Mouse (Mus musculus): ENCODE data around the gene H2-K1. TPM values are rescaled to one million over a fixed set of nuclear protein-coding genes. Genes with fewer than 3 reads are reported as not detected.

Gene H2-K1
- total RNA-seq, 1 experiment: 69.5 TPM

DNA sequence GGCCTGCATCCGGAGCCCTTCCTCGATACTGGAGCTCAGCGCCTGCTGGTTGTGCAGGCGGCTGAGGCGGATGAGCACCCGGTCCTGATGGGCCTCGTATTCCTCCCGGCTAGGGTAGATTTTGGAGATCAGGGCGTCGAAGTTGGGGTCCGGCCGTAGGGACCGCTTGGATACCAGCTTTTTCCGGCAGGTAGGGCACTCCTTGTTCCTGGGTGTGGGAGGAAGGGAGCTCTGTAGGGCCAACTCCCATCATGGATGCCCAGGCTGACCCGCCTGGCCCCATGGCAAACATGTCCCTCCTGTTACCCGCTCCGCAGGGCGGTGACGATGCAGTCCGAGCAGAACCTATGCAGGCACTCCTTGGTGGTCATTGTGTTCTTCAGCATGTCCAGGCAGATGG lies 22.8 kb upstream of the H2-K1 start:
- Histone ChIP-seq H3K4me3 (ENCODE audit: insufficient read depth in 1 of 2, low read depth in 1 of 2, low read length in 2 of 2, poor library complexity in 1 of 2, severe bottlenecking in 1 of 2) (peak overlapping the region; percentile 3 to 6; a peak in 2 of 4 replicates), H3K27ac (ENCODE audit: insufficient read depth, low read depth, low read length, poor library complexity, severe bottlenecking) (no peak overlapping the region), H3K9me3 (ENCODE audit: control insufficient read depth, insufficient read depth, low read depth, low read length) (peaks cover 9% of the 10 kb centered on the region), H3K36me3 (ENCODE audit: control insufficient read depth, insufficient read depth, low read length, poor library complexity, severe bottlenecking) (peaks cover 11% of the 10 kb centered on the region; the same call in 1 of the 2 replicates), H3K9ac (ENCODE audit: insufficient read depth, low read depth, low read length, poor library complexity, severe bottlenecking) (no peak overlapping the region), H3K4me1 (ENCODE audit: control insufficient read depth in 2 of 2, insufficient read depth in 2 of 2, low read length in 2 of 2, poor library complexity in 1 of 2) (peaks cover 2 to 26% of the 10 kb centered on the region in 2 experiments; a peak in 3 of 4 replicates)
- DNase-seq (ENCODE audit: low read depth, low spot score): no peak
- TF ChIP-seq MAFK (IDR thresholded peaks at IDR 0.05; ENCODE audit: insufficient read depth, low read depth, low read length): no peak
- no peak for TF ChIP-seq HCFC1 (IDR thresholded peaks at IDR 0.05; ENCODE audit: borderline replicate concordance, insufficient read depth, low read length)
- no peak for TF ChIP-seq ZNF384 (IDR thresholded peaks at IDR 0.05; ENCODE audit: low read depth, low read length)
- TF ChIP-seq CHD2 (IDR thresholded peaks at IDR 0.05; ENCODE audit: low read depth, low read length): no peak
- no peak for TF ChIP-seq ZC3H11A (IDR thresholded peaks at IDR 0.05; ENCODE audit: borderline replicate concordance, low read depth, low read length)
- in situ Hi-C loops (cut with MboI; ENCODE audit: low sequenced_read_pairs in 2 of 2, unreplicated experiment in 2 of 2): no loop called here

DNA sequence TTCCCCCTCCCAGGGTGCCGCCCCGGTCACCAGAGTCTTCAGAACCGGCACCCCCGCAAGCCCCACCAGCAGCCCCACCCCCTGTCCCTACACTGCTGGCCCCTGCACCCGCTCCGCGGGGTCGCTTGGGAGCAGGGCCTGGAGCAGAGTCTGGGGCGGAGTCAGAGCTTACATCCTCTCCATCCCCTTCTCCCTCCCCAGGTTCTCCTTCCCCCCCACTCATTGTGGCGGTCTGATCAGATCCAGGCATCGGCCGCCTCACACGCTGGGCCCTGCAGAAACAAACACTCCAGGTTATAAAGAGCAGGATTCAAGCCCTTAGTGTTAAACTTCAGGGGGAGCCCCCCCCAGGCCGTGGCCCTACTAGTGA lies 22.3 kb upstream of the H2-K1 start:
- Histone ChIP-seq H3K4me3 (ENCODE audit: insufficient read depth in 1 of 2, low read depth in 1 of 2, low read length in 2 of 2, poor library complexity in 1 of 2, severe bottlenecking in 1 of 2) (peak overlapping the region; percentile 28 to 47; a peak in 3 of 4 replicates), H3K9ac (ENCODE audit: insufficient read depth, low read depth, low read length, poor library complexity, severe bottlenecking) (no peak overlapping the region), H3K9me3 (ENCODE audit: control insufficient read depth, insufficient read depth, low read depth, low read length) (peaks cover 10% of the 10 kb centered on the region), H3K27ac (ENCODE audit: insufficient read depth, low read depth, low read length, poor library complexity, severe bottlenecking) (no peak overlapping the region), H3K4me1 (ENCODE audit: control insufficient read depth in 2 of 2, insufficient read depth in 2 of 2, low read length in 2 of 2, poor library complexity in 1 of 2) (peaks cover 2 to 26% of the 10 kb centered on the region in 2 experiments; a peak in 3 of 4 replicates), H3K36me3 (ENCODE audit: control insufficient read depth, insufficient read depth, low read length, poor library complexity, severe bottlenecking) (peaks cover 11% of the 10 kb centered on the region; the same call in 1 of the 2 replicates)
- DNase-seq (ENCODE audit: low read depth, low spot score): no peak
- TF ChIP-seq MAFK (IDR thresholded peaks at IDR 0.05; ENCODE audit: insufficient read depth, low read depth, low read length): no peak
- no peak for TF ChIP-seq ZNF384 (IDR thresholded peaks at IDR 0.05; ENCODE audit: low read depth, low read length)
- TF ChIP-seq CHD2 (IDR thresholded peaks at IDR 0.05; ENCODE audit: low read depth, low read length): no peak
- TF ChIP-seq ZC3H11A (IDR thresholded peaks at IDR 0.05; ENCODE audit: borderline replicate concordance, low read depth, low read length): no peak
- TF ChIP-seq HCFC1 (IDR thresholded peaks at IDR 0.05; ENCODE audit: borderline replicate concordance, insufficient read depth, low read length): no peak
- in situ Hi-C loops (cut with MboI; ENCODE audit: low sequenced_read_pairs in 2 of 2, unreplicated experiment in 2 of 2): no loop called here

DNA sequence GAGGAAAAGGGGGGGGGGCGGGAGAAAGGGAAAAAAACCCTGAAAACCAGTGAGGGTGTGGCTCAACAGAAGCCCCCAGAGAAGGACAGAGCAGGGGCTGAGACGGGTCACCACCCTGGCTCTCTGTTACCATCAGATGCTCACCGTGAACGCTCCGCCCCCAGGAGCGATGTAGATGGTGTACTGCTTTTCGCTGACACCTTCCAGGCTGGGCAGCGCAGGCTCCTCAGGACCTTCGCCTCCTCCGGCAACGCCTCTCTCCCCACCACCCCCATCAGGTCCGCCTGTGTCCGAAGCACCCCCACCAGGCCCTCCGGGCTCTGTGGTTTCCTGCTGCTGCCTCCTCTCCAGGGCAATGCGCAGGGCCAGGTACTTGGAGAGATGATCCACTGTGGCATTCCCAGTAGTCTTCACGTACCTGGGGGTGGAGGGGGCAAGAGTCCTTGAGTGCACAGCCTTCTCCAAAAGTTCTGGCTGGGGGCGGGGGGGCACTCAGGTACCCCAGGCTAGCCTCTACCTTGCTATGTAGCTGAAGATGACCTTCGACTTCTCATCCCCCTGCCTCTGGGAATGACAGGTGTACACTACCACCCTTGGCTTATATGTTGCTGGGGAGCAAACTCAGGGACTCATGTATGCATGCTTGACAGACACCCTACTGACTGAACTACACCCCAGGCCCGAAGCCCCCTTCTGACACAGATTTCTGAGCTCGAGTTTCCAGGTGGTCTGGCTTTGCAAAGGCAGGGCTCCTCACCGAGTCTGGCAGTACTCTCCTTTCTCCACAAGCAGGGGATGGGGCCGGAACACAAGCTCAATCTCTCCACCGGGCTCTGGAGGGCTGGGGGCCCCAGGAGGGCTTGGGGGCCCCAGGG lies 21.6 kb upstream of the H2-K1 start:
- peaks cover 10% of the 10 kb centered on the region for H3K9me3 ChIP-seq (ENCODE audit: control insufficient read depth, insufficient read depth, low read depth, low read length)
- H3K27ac ChIP-seq (ENCODE audit: insufficient read depth, low read depth, low read length, poor library complexity, severe bottlenecking): no peak overlapping the region; the same call in 1 of the 2 replicates
- peaks cover 11% of the 10 kb centered on the region; the same call in 1 of the 2 replicates for H3K36me3 ChIP-seq (ENCODE audit: control insufficient read depth, insufficient read depth, low read length, poor library complexity, severe bottlenecking)
- in situ Hi-C loops (cut with MboI; ENCODE audit: low sequenced_read_pairs in 2 of 2, unreplicated experiment in 2 of 2): no loop called here
- peaks cover 0 to 22% of the 10 kb centered on the region in 2 experiments; a peak in 2 of 4 replicates for H3K4me1 ChIP-seq (ENCODE audit: control insufficient read depth in 2 of 2, insufficient read depth in 2 of 2, low read length in 2 of 2, poor library complexity in 1 of 2)
- no peak overlapping the region for H3K9ac ChIP-seq (ENCODE audit: insufficient read depth, low read depth, low read length, poor library complexity, severe bottlenecking)
- no peak for DNase-seq (ENCODE audit: low read depth, low spot score)
- peak overlapping the region; percentile 28 to 47; a peak in 3 of 4 replicates for H3K4me3 ChIP-seq (ENCODE audit: insufficient read depth in 1 of 2, low read depth in 1 of 2, low read length in 2 of 2, poor library complexity in 1 of 2, severe bottlenecking in 1 of 2)
- TF ChIP-seq CHD2 (IDR thresholded peaks at IDR 0.05; ENCODE audit: low read depth, low read length): no peak
- no peak for TF ChIP-seq HCFC1 (IDR thresholded peaks at IDR 0.05; ENCODE audit: borderline replicate concordance, insufficient read depth, low read length)
- no peak for TF ChIP-seq MAFK (IDR thresholded peaks at IDR 0.05; ENCODE audit: insufficient read depth, low read depth, low read length)
- TF ChIP-seq ZNF384 (IDR thresholded peaks at IDR 0.05; ENCODE audit: low read depth, low read length): no peak
- TF ChIP-seq ZC3H11A (IDR thresholded peaks at IDR 0.05; ENCODE audit: borderline replicate concordance, low read depth, low read length): no peak

DNA sequence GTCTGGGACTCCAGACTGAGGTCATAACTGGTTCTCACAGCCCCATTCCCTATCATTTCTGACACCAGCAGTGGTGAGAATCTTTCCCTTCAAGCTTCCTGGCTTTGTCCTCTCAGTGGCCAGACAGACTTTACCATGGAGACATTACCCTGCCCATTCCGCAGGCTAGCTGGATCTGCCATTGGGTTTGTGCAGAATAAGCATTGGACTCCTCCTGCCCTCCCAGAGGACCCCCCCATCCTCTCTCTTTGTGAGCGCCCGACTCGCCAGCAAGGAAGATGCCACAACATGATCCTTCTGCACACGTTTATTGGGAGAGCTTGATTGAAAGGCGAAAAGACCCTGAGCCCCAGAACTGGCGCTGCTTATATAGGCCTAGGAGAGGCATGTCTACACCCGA lies 13.3 kb upstream of the H2-K1 start:
- in situ Hi-C loops (cut with MboI; ENCODE audit: low sequenced_read_pairs in 2 of 2, unreplicated experiment in 2 of 2): no loop called here

More for the DNA sequence above, 13.3 kb upstream of the H2-K1 start:
- no peak for DNase-seq (ENCODE audit: low read depth, low spot score)
- H3K9ac ChIP-seq (ENCODE audit: insufficient read depth, low read depth, low read length, poor library complexity, severe bottlenecking): no peak overlapping the region
- no peak overlapping the region for H3K4me3 ChIP-seq (ENCODE audit: insufficient read depth in 1 of 2, low read depth in 1 of 2, low read length in 2 of 2, poor library complexity in 1 of 2, severe bottlenecking in 1 of 2)
- no peak for TF ChIP-seq HCFC1 (IDR thresholded peaks at IDR 0.05; ENCODE audit: borderline replicate concordance, insufficient read depth, low read length)
- no peak for TF ChIP-seq ZC3H11A (IDR thresholded peaks at IDR 0.05; ENCODE audit: borderline replicate concordance, low read depth, low read length)
- peaks cover 4% of the 10 kb centered on the region for H3K9me3 ChIP-seq (ENCODE audit: control insufficient read depth, insufficient read depth, low read depth, low read length)
- H3K36me3 ChIP-seq (ENCODE audit: control insufficient read depth, insufficient read depth, low read length, poor library complexity, severe bottlenecking): 0 out of 2 replicates have a peak, but pooled peaks cover 2% of the 10 kb centered on the region
- no peaks in the 10 kb centered on the region for H3K4me1 ChIP-seq (ENCODE audit: control insufficient read depth in 2 of 2, insufficient read depth in 2 of 2, low read length in 2 of 2, poor library complexity in 1 of 2)
- peak overlapping the region; percentile 28; the same call in 1 of the 2 replicates for H3K27ac ChIP-seq (ENCODE audit: insufficient read depth, low read depth, low read length, poor library complexity, severe bottlenecking)

Data from ES-E14 (cell line).